Mouse (Mus musculus) c-Kit-positive CD71-positive TER-119-positive erythroid progenitor cells, embryonic 14.5 days (primary cell): ENCODE measurements around the gene Cdc20b.

Source experiments
- DNase-seq: peaks from one replicate; pipeline ENCODE4 v3.0.0-alpha.2; 2013; ENCODE audit warnings: low spot score

Gene Cdc20b

DNA sequence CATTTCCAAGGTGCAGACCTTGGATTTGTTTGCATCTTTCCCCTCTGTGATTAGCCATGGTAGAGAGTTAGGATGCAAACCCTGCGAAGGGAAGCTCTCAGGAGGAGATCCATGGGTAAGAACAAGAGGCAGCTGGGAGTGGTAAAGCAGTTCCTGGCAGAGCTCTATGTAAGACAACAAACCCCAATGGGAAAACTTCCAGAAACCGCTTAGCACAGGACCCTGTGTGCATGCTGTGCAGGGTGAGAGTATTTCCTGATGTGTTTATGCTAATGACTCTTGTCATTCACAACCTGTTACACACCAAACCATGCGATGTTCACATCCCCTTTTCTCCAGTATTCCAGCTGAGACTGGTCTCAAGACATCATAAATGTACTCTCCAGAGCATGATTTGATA, 62.1 kb downstream of the Cdc20b start:
- no peak for DNase-seq

DNA sequence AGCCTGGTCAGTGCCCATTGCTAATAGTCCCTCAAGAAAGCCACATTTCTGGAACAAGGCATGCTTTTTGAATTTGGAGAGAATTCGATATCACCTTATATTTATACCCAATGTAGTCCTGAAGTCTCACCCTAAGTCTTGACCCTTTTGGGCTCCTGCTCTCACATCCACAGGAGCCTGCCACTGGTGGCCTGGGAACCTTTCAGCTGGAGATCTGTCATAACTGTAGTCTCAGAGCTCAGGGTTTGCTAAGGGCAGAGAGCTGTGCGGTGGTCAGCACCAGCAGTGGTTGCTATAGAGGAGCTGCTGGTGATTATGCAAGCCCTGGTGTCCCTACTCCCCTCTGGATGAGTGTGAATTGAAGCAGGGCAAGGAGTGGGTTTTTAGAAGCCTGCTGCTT, 63.5 kb downstream of the Cdc20b start:
- DNase-seq = no peak

DNA sequence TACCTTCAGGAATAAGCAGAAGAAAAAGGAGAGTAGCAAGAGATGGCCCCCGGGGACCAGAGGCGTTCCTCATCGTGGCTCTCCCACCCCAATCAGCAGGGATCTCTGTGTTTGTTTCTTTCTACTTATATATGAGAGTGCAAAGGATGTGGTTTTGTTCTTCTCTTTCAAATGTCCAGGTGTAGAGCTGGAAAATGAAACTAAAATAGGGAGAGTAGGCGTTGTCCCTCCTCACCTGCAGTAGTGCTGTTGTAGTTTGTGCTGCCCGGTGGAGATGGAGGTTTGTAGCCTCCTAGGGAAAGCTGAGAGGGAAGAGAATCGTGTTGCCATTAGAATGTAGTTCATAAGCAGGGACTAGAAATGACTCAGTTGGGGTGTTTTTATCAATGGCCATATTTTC, 66.0 kb downstream of the Cdc20b start, which contains the start of gene Gzma:
TSS of gene Gzma (minus strand) at position 103 of the 400 bp plus-strand sequence.
- no peak for DNase-seq

DNA sequence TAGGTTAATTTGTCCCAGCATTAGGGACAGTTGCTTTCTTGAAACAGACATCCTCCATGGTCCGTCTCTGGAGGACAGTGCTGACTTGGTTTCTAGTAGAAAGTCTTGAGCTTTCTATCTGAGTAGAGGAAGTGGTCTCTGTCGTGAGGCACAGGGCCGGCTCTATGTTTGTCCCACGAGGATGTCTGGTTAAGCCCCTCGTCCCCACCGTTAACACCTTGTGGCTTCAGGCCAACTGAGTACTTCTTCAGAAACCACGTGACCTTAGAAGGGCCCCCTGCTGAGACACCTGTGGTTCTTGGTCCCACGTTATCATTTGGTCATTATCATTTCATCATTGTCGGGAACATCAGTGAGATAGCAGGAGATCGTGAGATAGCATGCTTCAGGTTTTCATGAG, 66.9 kb downstream of the Cdc20b start:
- DNase-seq = no peak

DNA sequence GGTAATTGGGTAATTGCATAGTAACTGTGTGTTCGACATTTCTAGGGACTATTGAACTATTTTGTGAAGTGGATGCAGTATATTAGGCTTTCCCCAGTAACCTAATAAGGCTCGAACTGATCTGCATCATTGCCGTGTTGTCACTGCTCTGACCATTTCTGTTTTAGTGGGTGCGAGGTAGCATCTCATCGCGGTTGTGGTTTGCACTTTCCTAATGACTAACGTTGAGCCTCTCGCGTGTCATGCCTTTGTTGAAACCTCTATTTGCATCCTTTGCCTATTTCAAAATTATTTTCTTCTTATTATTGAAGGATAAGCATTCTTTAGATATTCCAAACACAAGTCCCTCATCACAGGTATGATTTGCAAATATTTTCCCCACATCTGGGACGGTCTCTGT, 69.8 kb downstream of the Cdc20b start:
- DNase-seq = no peak

DNA sequence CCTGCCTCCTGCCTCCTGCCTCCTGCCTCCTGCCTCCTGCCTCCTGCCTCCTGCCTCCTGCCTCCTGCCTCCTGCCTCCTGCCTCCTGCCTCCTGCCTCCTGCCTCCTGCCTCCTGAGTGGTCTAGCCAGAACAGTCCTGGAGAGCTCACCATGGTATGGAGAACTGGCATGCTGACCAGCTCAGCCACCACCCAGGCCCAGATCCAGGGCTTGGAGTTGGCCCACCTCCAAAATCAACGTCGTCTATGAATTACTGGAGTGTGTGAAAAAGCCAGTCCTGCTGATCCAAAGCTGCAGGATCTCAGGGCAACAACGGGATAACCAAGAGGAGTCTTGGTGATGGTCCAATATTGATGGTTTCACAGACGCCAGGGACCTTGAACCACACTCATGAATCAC, 84.1 kb downstream of the Cdc20b start:
- DNase-seq = no peak

DNA sequence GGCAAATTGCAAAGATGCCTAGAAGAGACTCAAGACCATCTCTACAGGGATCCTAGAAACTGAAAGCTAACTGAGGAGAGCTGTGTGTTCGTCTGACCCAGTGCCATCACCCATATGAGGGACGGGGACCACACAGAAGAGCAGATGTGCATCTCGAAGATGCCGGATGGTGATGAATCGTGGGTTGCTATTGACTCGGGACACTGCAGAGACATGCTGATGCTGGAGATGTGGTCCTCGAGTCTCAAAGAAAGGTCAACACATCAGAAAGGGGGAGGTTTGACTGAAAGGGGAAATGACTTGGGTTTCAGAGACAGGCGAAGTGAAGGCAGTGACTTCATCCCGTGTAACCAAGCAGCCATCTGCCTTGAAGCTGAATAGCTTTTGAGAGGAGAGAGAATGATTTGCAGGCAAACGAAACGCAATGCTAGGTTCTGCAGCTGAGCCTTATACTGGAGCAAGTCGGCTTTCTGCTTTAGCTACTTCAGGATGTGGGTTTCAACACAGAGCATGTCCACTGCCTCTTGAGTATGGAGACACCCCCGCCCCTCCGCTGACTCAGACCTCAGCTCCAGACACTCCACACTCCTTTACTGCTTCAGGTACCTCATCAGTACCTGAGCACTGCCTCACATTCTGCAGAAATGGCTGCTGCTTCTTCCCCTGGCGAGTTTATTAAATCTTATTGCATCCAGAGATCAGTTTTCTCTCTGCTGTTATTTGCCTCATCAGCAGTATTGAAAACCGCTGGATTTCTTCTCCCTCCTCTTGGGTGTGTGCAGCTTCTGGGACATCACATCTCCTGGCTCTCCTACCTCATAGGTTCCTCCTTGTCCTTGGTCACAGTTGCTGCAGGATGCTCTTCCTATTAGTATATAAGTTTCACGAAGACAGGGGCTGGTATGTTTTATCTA, 85.7 kb downstream of the Cdc20b start:
- no peak for DNase-seq

DNA sequence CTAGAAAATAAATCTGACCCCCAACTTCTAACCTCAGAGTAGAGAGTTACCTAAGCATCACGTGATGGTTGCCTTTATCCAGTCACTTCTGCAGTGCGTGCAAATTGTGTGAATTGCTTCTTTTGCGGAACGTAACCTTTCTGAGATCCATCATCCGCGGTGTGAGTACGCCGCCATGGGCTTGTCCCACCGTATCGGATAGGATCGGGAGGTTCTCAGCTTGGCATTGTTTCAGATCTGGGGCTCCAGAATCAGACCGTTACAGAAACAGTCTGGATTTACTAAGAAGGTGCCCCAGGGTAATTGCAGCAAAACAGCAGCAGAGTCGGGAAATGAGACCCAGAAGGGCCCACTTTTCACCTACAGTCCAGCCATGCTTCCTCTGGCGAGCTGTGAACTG, 86.4 kb downstream of the Cdc20b start:
- no peak for DNase-seq

DNA sequence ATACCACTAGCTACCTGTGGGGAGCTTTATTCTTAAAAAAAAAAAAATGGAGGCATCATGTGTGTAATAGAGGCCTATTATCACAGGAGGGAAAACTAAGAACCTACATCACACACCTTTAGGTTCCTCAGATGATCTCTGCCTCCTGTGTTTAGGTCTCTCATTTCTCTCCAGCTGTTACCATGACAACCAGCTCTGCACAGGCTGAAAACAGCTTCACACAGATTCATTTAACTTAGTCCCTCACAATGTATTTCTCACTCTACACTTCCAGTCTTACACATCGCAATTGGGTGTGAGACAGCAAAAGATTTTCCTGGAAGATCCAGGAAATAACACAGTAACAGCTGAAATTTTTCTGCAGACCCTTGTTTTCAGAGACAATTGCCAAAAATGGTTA, 95.1 kb downstream of the Cdc20b start:
- no peak for DNase-seq

DNA sequence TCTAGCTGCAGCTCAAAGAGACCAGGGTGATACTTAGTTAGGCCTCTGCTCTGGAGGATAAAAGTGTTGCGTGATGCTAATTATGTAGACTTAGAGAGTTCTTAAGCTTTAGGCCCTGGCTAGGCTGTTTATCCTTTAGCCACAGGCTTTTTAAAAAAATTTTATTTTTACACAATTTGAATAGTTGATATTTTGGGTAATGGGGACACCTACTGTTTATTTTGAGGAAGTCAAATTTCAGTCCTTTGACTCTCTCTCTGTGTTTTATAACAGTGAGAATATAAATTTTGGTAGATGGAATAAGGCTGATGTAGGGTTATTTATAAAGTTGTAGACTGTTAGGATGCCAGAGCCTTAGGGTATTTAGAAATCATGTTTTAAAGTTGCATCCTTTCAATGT, 104.7 kb downstream of the Cdc20b start:
- no peak for DNase-seq
